ENCODE assay signal across 11 mouse cellular contexts in genomic region chr12:50301334-50301733, GRCm38 (mm10).
DNase-seq lines count a peak whose midpoint lies in the region; ATAC-seq and TF ChIP-seq lines count a peak whose summit lies in the region.
"Had no signal": no experiment of that assay in that cellular context is flagged by ENCODE, and none has a peak within 500 bp of the region (broad histone marks: within the 10 kb centered on the region; RNA-seq: fewer than 3 reads in every experiment).

No protein-coding gene starts in this region.

- no peaks in the 10 kb centered on the region for H3K36me3 ChIP-seq in kidney, postnatal 0 days (ENCODE audit: insufficient read depth, low read length)
- H3K36me3 ChIP-seq in MEL (ENCODE audit: control insufficient read depth in 1 of 2, insufficient read depth in 2 of 2, low read length in 2 of 2), result no peaks in the 10 kb centered on the region
- H3K36me3 ChIP-seq in embryonic facial prominence, embryonic 11.5 days (replicated peaks; ENCODE audit: control insufficient read depth, insufficient read depth, low read depth, low read length), result no peaks in the 10 kb centered on the region
- H3K36me3 ChIP-seq: lung, embryonic 15.5 days; neural tube, embryonic 13.5 days had no signal

- intact Hi-C loops in left cerebral cortex, postnatal 14 days (cut with DNase I), result loop anchor here (5.0 kb wide), 2 partner anchors 909 to 929 kb away; no protein-coding TSS in a partner anchor

- H3K9ac ChIP-seq in kidney, postnatal 0 days (ENCODE audit: low read depth, low read length), result no peak overlapping the region
- H3K9ac ChIP-seq in MEL (ENCODE audit: control insufficient read depth, low read depth, low read length, poor library complexity, severe bottlenecking), result no peak overlapping the region
- no peak overlapping the region for H3K9ac ChIP-seq in embryonic facial prominence, embryonic 11.5 days (replicated peaks; ENCODE audit: low read length)
- H3K9ac ChIP-seq: lung, embryonic 15.5 days; neural tube, embryonic 13.5 days had no signal

- no peak for ATAC-seq in kidney, postnatal 0 days (replicated peaks; ENCODE audit: low FRiP score, low read depth)
- no peak for ATAC-seq in embryonic facial prominence, embryonic 11.5 days (replicated peaks; ENCODE audit: insufficient number of reproducible peaks, low FRiP score, low TSS enrichment, low read depth)
- ATAC-seq in monocyte, adult 5-6 weeks (replicated peaks; ENCODE audit: insufficient number of reproducible peaks, low FRiP score, low TSS enrichment, poor library complexity, severe bottlenecking), result no peak

- peak; percentile 57 for TF ChIP-seq CTCF in kidney, postnatal 0 days (IDR thresholded peaks at IDR 0.05; ENCODE audit: low read depth)
- TF ChIP-seq CTCF in MEL (IDR thresholded peaks at IDR 0.05 in 2 of 3, conservative IDR thresholded peaks at IDR 0.05 in 1 of 3; ENCODE audit: control insufficient read depth in 1 of 3, insufficient read depth in 1 of 3, low read depth in 2 of 3, low read length in 3 of 3, poor library complexity in 1 of 3, severe bottlenecking in 1 of 3), result no peak

- H3K9me3 ChIP-seq in kidney, postnatal 0 days (replicated peaks; ENCODE audit: low read length), result no peaks in the 10 kb centered on the region
- no peaks in the 10 kb centered on the region for H3K9me3 ChIP-seq in MEL (replicated peaks; ENCODE audit: insufficient read depth, low read length)
- H3K9me3 ChIP-seq in embryonic facial prominence, embryonic 11.5 days (replicated peaks; ENCODE audit: control insufficient read depth, low read length), result no peaks in the 10 kb centered on the region
- H3K9me3 ChIP-seq: lung, embryonic 15.5 days; neural tube, embryonic 13.5 days had no signal

- H3K4me1 ChIP-seq in kidney, postnatal 0 days (replicated peaks; ENCODE audit: insufficient read depth, low read length), result no peaks in the 10 kb centered on the region
- no peaks in the 10 kb centered on the region for H3K4me1 ChIP-seq in MEL (ENCODE audit: control insufficient read depth in 1 of 2, insufficient read depth in 2 of 2, low read length in 2 of 2)
- no peaks in the 10 kb centered on the region for H3K4me1 ChIP-seq in embryonic facial prominence, embryonic 11.5 days (ENCODE audit: control insufficient read depth, insufficient read depth, low read length)
- H3K4me1 ChIP-seq: lung, embryonic 15.5 days; neural tube, embryonic 13.5 days had no signal

- no peaks in the 10 kb centered on the region for H3K79me2 ChIP-seq in MEL (ENCODE audit: control insufficient read depth, insufficient read depth, low read length, poor library complexity)

- TF ChIP-seq EP300 in MEL (IDR thresholded peaks at IDR 0.05; ENCODE audit: low read depth in 1 of 2, low read length in 2 of 2), result no peak

- H3K27ac ChIP-seq in kidney, postnatal 0 days, result no peak overlapping the region
- H3K27ac ChIP-seq in MEL (ENCODE audit: control insufficient read depth, low read depth, low read length), result no peak overlapping the region
- no peak overlapping the region for H3K27ac ChIP-seq in embryonic facial prominence, embryonic 11.5 days (replicated peaks; ENCODE audit: low read depth, low read length)
- H3K27ac ChIP-seq: lung, embryonic 15.5 days; neural tube, embryonic 13.5 days had no signal

- no peak; the same call in 1 of the 2 replicates for TF ChIP-seq RAD21 in MEL (IDR thresholded peaks at IDR 0.05; ENCODE audit: low read depth, low read length)

- DNase-seq in kidney, postnatal 0 days (ENCODE audit: low spot score), result peak; percentile 60
- DNase-seq in kidney, postnatal 14 days, result no peak
- DNase-seq in MEL (ENCODE audit: low read depth, low spot score), result no peak
- peak; percentile 57 for DNase-seq in embryonic facial prominence, embryonic 11.5 days (ENCODE audit: low spot score)
- peak; percentile 31 to 57 for DNase-seq in left cerebral cortex, postnatal 14 days (ENCODE audit: low spot score in 2 of 2)
- no peak for DNase-seq in adrenal gland, postnatal 4 days (ENCODE audit: low spot score in 2 of 2)
- no peak for DNase-seq in cerebellum, adult 9-11 months
- DNase-seq: heart, postnatal 4 days had no signal

- H3K4me3 ChIP-seq in kidney, postnatal 0 days (replicated peaks; ENCODE audit: low read depth, low read length), result no peak overlapping the region
- no peak overlapping the region for H3K4me3 ChIP-seq in MEL (ENCODE audit: control insufficient read depth in 1 of 2, insufficient read depth in 1 of 2, low read depth in 2 of 2, low read length in 2 of 2)
- no peak overlapping the region for H3K4me3 ChIP-seq in embryonic facial prominence, embryonic 11.5 days (ENCODE audit: low read depth, low read length)
- H3K4me3 ChIP-seq: lung, embryonic 15.5 days; neural tube, embryonic 13.5 days had no signal

- WGBS in kidney, postnatal 0 days, result 40% methylated on average over 1 of the region's 1 CpGs
- WGBS in embryonic facial prominence, embryonic 11.5 days, result 38% methylated on average over 1 of the region's 1 CpGs

- no peak for TF ChIP-seq POLR2A in MEL (IDR thresholded peaks at IDR 0.05; ENCODE audit: control insufficient read depth in 1 of 2, insufficient read depth in 1 of 2, low read depth in 1 of 2, low read length in 2 of 2, poor library complexity in 1 of 2)

- H3K4me2 ChIP-seq in kidney, postnatal 0 days (ENCODE audit: low read length), result no peak overlapping the region
- no peak overlapping the region for H3K4me2 ChIP-seq in embryonic facial prominence, embryonic 11.5 days (ENCODE audit: low read depth, low read length)
- H3K4me2 ChIP-seq: lung, embryonic 15.5 days; neural tube, embryonic 13.5 days had no signal

- H3K27me3 ChIP-seq in kidney, postnatal 0 days (ENCODE audit: insufficient read depth, low read length), result no peaks in the 10 kb centered on the region; the same call in 1 of the 2 replicates
- H3K27me3 ChIP-seq in MEL (ENCODE audit: control insufficient read depth in 1 of 2, insufficient read depth in 2 of 2, low read length in 2 of 2), result no peaks in the 10 kb centered on the region
- no peaks in the 10 kb centered on the region for H3K27me3 ChIP-seq in embryonic facial prominence, embryonic 11.5 days (ENCODE audit: control insufficient read depth, insufficient read depth, low read length)
- H3K27me3 ChIP-seq: lung, embryonic 15.5 days; neural tube, embryonic 13.5 days had no signal

TF ChIP-seq in MEL, 35 proteins besides CTCF, POLR2A, EP300 and RAD21:
- TF ChIP-seq POLR2AphosphoS2 (IDR thresholded peaks at IDR 0.05; ENCODE audit: low read length), result no peak
- peak; percentile 13; the same call in 1 of the 2 replicates for TF ChIP-seq SMC3 (IDR thresholded peaks at IDR 0.05; ENCODE audit: low read depth, low read length)

Comparison
In these comparisons a context has a peak if more than half of its experiments do, and no peak if none do; other contexts are left out.
1. DNase-seq: peak in kidney, postnatal 0 days (single experiment), embryonic facial prominence, embryonic 11.5 days (single experiment) and left cerebral cortex, postnatal 14 days (2 of 2); none in kidney, postnatal 14 days (single experiment), MEL (single experiment), adrenal gland, postnatal 4 days (0 of 2) and cerebellum, adult 9-11 months (single experiment).